Mouse (Mus musculus) hindbrain, embryonic 15.5 days (tissue): ENCODE measurements around the gene Zfp335. TPM values are rescaled to one million over a fixed set of nuclear protein-coding genes. Genes with fewer than 3 reads are reported as not detected.
A peak's percentile ranks its signal among the peaks of the same experiment; 100 is the strongest.
"Not testable (repeated sequence)": the region's sequence is repeated elsewhere in the genome, so short reads cannot be mapped to it uniquely, and the experiment has no call there.

ENCODE experiments used
- ATAC-seq: fragments of 200-750 bp; cut with Nextera tagmentation; 2 replicates; pipeline ENCODE4 v1.8.0; 2017; ENCODE audit warnings: low read depth, moderate number of reproducible peaks, moderate TSS enrichment; ENCODE audit not compliant: low FRiP score
- H3K27ac ChIP-seq: fragments of 300-500 bp; sonication (generic); replicated peaks from 2 replicates; pipeline ENCODE4 v1.5.1; 2015; ENCODE audit warnings: mild to moderate bottlenecking, inconsistent platforms
- H3K27me3 ChIP-seq: fragments of 300-500 bp; sonication (generic); 2 replicates; pipeline ENCODE4 v1.6.1; 2015; ENCODE audit warnings: control low read depth, inconsistent platforms
- H3K36me3 ChIP-seq: fragments of 300-500 bp; sonication (generic); 2 replicates; pipeline ENCODE4 v1.6.1; 2015; ENCODE audit warnings: control low read depth, inconsistent platforms
- H3K4me1 ChIP-seq: fragments of 300-500 bp; sonication (generic); replicated peaks from 2 replicates; pipeline ENCODE4 v1.6.1; 2015; ENCODE audit warnings: control low read depth, inconsistent platforms
- H3K4me2 ChIP-seq: fragments of 300-500 bp; sonication (generic); 2 replicates; pipeline ENCODE4 v1.6.1; 2015; ENCODE audit warnings: moderate library complexity, mild to moderate bottlenecking, inconsistent platforms
- H3K4me3 ChIP-seq: fragments of 300-500 bp; sonication (generic); 2 replicates; pipeline ENCODE4 v1.5.1; 2015; ENCODE audit warnings: mild to moderate bottlenecking, inconsistent platforms
- H3K9ac ChIP-seq: fragments of 300-500 bp; sonication (generic); 2 replicates; pipeline ENCODE4 v1.6.1; 2015; ENCODE audit warnings: inconsistent platforms
- H3K9me3 ChIP-seq: fragments of 300-500 bp; sonication (generic); 2 replicates; pipeline ENCODE4 v1.6.1; 2016; ENCODE audit warnings: control low read depth, inconsistent platforms
- WGBS: fragments of 180-500 bp; shearing (Covaris S2); methylation state at CpG from one replicate; pipeline ENCODE4 v1.1.7; 2015; 5-methylcytosine and 5-hydroxymethylcytosine counted together
- polyA plus RNA-seq: library from polyadenylated mRNA; unstranded; fragments of >200 nt; fragmentation: Nextera tagmentation; extraction: Ambion mirVana; gene quantifications from 2 replicates; pipeline ENCODE4 v1.2.1, GENCODE M21; 2015

Gene Zfp335
- polyA plus RNA-seq, 1 experiment from 2014 or later: 18.3 TPM

DNA sequence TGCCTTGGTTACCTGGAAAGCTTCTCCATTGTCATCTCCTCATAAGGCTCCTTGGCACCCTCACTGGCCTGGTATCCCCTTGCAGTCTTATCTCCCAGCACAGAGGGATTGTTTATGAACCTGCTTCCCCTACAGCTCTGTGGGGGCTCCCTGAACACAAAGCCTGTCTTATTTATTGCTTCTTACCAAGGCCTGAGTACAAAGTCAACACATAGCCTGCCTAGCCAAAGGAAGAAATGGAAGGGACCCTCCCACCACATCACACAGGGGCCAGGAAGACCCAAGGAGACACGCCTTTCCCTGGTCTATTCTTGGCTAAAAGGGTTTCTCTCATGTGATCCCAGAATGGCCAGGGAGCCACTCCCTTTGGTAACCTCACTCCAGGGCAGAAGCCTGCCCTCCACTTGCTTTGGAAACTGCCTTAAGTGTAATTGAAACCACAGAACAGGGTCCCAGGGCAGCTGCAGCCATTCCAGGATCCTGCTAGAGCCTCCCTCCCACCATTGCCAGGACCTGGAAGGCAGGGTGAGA lies 37.3 kb downstream of the Zfp335 start:
- Histone ChIP-seq H3K27ac (peak overlapping the region; percentile 59), H3K9ac (no peak overlapping the region), H3K4me2 (no peak overlapping the region), H3K4me3 (no peak overlapping the region), H3K27me3 (no peaks in the 10 kb centered on the region), H3K36me3 (no peaks in the 10 kb centered on the region), H3K4me1 (peaks cover 15% of the 10 kb centered on the region), H3K9me3 (no peaks in the 10 kb centered on the region)
- WGBS: 42% methylated on average over 1 of the region's 1 CpGs
- no peak for ATAC-seq

DNA sequence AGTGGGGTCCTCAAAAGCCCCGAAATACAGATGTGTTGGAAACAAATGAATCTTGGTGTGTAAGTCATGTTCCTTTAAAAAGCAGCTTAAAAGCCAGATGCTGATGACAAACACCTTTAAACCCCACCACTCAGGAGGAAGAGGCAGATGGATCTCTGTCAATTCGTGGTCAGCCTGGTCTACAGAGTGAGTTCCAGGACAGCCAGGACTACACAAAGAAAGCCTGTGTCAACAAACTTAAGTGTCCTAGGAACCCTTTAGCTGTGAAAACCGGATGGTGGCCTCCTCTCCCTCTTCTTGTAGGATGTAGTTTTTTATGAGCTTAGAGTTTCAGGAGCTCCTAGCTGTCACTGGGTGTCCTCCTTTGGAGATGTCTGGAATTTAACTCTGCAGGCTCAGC lies 37.9 kb downstream of the Zfp335 start:
- 62% methylated on average over 3 of the region's 3 CpGs for WGBS
- no peak overlapping the region for H3K4me3 ChIP-seq
- H3K4me2 ChIP-seq: no peak overlapping the region

DNA sequence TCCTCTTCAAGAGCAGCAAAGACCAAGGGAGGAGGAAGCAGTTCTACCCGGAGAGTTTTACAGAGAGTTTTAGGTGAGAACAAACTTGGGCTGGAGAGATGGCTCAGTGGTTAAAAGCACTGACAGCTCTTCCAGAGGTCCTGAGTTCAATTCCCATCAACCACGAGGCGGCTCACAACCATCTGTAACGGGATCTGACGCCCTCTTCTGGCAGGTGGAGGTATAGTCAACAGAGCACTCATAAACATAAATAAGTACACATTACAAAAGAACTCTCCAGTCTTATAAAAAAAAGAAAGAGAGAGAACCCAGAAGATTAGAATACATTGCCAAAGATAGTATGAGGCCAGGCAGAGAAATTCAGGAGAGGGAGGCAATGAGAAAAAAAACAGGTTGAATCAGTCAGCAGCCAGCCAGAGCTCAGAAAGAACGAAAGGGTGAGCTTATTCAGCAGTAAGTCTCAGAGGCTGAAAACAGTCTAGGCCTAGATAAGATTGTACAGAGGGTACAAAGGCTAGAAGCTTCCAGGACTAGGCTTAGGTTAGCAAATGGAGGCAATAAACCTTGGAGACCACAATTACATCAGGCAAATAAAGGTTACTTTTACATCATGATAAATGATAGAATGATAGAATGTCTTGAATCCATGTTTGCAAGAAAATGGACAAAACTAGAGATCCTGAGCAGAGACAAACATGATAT lies 39.8 kb downstream of the Zfp335 start:
- no peak overlapping the region for H3K4me2 ChIP-seq
- no peak for ATAC-seq
- 58% methylated on average over 6 of the region's 6 CpGs for WGBS
- H3K36me3 ChIP-seq: no peaks in the 10 kb centered on the region
- H3K9ac ChIP-seq: no peak overlapping the region
- H3K27me3 ChIP-seq: no peaks in the 10 kb centered on the region
- no peaks in the 10 kb centered on the region for H3K9me3 ChIP-seq
- H3K4me3 ChIP-seq: no peak overlapping the region
- H3K4me1 ChIP-seq: no peaks in the 10 kb centered on the region
- H3K27ac ChIP-seq: no peak overlapping the region

More for the DNA sequence above, 37.9 kb downstream of the Zfp335 start:
- peaks cover 13% of the 10 kb centered on the region for H3K4me1 ChIP-seq
- no peaks in the 10 kb centered on the region for H3K27me3 ChIP-seq
- H3K9ac ChIP-seq: no peak overlapping the region
- no peak for ATAC-seq
- H3K27ac ChIP-seq: peak overlapping the region; percentile 10; the same call in 1 of the 2 replicates
- no peaks in the 10 kb centered on the region for H3K36me3 ChIP-seq
- H3K9me3 ChIP-seq: no peaks in the 10 kb centered on the region

GRCm38 (mm10) chr2:164868491-164868890 lies 43.1 kb downstream of the Zfp335 start:
- H3K4me2 ChIP-seq: no peak overlapping the region
- no peaks in the 10 kb centered on the region for H3K27me3 ChIP-seq
- H3K27ac ChIP-seq: no peak overlapping the region
- H3K4me1 ChIP-seq: no peaks in the 10 kb centered on the region
- H3K36me3 ChIP-seq: no peaks in the 10 kb centered on the region
- 83% methylated on average over 7 of the region's 7 CpGs for WGBS
- no peak overlapping the region for H3K4me3 ChIP-seq
- H3K9ac ChIP-seq: no peak overlapping the region
- no peaks in the 10 kb centered on the region for H3K9me3 ChIP-seq
- no peak for ATAC-seq

DNA sequence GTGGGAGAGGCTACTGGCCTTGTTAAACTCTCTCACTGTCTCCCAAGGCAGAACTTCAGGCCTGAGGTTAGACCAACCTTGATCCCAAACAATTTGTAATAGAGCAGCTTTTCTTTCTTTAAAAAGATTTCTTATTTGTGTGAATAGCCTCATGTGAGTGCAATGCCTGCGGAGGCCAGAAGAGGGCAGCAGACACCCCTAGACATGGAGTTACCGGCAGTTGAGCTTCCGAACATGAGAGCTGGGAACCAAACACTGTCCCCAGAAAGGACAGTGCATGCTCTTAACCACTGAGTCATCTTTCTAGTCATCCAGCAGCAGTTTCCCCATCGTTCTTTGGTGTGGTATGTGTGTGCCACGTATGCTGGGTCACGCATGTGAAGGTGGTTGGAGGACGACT lies 44.0 kb downstream of the Zfp335 start:
- WGBS: 93% methylated on average over 7 of the region's 7 CpGs
- H3K4me2 ChIP-seq: no peak overlapping the region
- H3K4me1 ChIP-seq: no peaks in the 10 kb centered on the region
- H3K9ac ChIP-seq: no peak overlapping the region
- no peak for ATAC-seq
- no peaks in the 10 kb centered on the region for H3K36me3 ChIP-seq
- H3K9me3 ChIP-seq: no peaks in the 10 kb centered on the region
- no peak overlapping the region for H3K4me3 ChIP-seq
- no peaks in the 10 kb centered on the region for H3K27me3 ChIP-seq
- no peak overlapping the region; the same call in 1 of the 2 replicates for H3K27ac ChIP-seq

DNA sequence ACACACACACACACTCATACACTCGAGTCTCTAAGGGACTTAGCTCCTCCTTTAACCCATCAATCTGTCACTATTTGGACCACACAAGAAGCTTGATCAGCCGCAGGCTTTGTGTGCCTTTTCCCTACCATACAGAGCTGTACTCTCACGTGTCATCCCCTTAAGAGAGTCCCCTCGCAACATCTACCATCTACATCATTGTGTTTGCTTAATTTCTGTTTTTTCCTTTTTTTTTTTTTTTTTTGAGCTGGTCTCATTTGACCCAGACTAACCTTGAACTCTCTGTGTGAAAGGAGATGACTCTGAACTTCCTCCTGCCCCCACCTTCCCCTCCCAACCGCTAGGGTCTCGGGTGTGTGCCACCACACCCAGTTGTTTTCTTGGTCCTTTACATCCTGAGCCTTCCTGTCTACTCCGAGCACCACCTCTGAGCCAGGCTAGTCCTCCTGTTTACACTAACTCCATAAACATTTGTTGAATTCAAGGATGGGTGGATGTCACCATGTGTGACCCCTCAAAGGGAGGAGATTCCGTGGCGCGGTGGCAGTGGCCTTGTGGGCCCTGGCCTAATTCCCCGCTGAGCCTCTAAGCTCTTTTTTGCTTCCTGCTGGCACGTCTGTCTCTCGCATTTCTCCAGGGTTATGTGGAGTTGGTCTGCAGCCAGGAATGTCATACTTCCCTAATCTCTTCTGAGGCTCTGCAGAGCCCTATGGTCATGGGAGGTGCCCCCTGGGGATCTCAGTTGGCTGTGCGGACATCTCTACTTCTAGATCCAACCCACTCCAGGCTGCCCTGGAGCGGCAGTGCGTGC lies 44.6 kb downstream of the Zfp335 start:
- Histone ChIP-seq H3K27ac (peak overlapping the region; percentile 15; the same call in 1 of the 2 replicates), H3K27me3 (no peaks in the 10 kb centered on the region), H3K9ac (no peak overlapping the region), H3K4me2 (no peak overlapping the region), H3K4me1 (0 out of 2 replicates have a peak, but pooled peaks cover under 1% of the 10 kb centered on the region), H3K9me3 (no peaks in the 10 kb centered on the region), H3K36me3 (no peaks in the 10 kb centered on the region), H3K4me3 (no peak overlapping the region)
- 63% methylated on average over 16 of the region's 16 CpGs for WGBS
- ATAC-seq: 0 out of 2 replicates have a peak, but pooled peaks have one; percentile 42

DNA sequence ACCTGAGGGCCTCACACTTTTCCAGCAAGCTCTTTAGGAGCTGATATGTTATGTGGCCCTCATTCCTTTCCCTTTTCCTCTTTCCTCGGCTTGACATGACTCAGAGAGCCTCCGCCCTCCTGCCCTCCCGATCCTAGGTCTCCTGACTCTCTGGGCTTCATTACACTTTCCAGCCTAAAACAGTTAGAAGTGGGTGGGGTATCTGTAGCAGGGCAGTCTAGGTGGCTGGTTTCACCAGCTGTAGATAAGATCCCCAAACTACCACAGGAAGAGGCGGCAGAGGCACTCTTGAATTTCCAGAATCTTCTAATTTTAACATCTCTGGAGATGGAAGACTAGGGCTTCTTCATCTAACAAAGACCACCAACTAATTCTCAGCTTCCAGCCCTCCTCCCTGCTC lies 47.0 kb downstream of the Zfp335 start:
- WGBS: 92% methylated on average over 4 of the region's 4 CpGs
- no peak overlapping the region for H3K9ac ChIP-seq
- no peak for ATAC-seq

GRCm38 (mm10) chr2:164863411-164863810 lies 48.1 kb downstream of the Zfp335 start:
- not testable (repeated sequence) for H3K27ac ChIP-seq, H3K4me2 ChIP-seq, H3K4me3 ChIP-seq, H3K36me3 ChIP-seq, H3K9ac ChIP-seq, H3K27me3 ChIP-seq, ATAC-seq, H3K9me3 ChIP-seq, H3K4me1 ChIP-seq
- 94% methylated on average over 9 of the region's 9 CpGs for WGBS

More for the DNA sequence above, 47.0 kb downstream of the Zfp335 start:
- Histone ChIP-seq H3K36me3 (no peaks in the 10 kb centered on the region), H3K9me3 (no peaks in the 10 kb centered on the region), H3K4me1 (peaks cover 6% of the 10 kb centered on the region), H3K27me3 (no peaks in the 10 kb centered on the region), H3K27ac (no peak overlapping the region), H3K4me2 (no peak overlapping the region), H3K4me3 (no peak overlapping the region)

DNA sequence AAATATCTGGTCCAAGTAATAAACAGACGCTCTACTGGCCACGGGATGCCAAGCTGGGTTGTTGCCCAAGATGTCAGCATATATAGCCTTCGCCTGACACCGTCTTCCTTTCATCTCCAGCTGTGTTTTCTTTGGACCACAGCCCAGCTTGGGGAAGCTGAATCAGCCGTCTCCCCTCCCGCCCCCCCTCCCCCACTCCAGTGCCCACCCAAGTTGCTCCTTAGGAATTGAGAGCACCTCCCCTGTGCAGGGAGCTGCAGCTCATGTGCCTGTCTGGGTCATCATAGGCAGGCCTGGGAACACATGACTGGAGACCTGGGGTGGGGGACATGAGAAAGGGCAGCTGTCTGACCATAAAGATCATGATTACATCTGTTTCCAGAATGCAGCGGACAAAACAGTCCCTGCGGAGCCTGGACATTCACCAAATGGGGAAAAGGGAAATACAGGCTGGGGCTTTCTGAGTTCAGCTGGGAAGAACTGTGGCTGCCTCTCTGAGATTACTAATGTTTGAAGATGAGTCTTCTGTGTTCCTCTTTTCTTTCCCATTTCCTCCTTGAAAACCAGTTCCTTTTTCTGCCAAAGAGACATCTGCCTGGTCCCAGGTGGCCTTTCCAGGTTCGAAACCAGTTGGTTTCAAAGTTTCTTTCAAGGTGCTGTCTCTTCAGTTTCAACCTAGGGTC lies 49.2 kb downstream of the Zfp335 start:
- no peak overlapping the region for H3K4me2 ChIP-seq
- H3K9me3 ChIP-seq: no peaks in the 10 kb centered on the region
- H3K4me1 ChIP-seq: peaks cover 16% of the 10 kb centered on the region
- peaks cover 16% of the 10 kb centered on the region for H3K27me3 ChIP-seq
- no peak overlapping the region for H3K4me3 ChIP-seq
- H3K27ac ChIP-seq: peak overlapping the region; percentile 64
- ATAC-seq: peak; percentile 66; the same call in 1 of the 2 replicates
- 41% methylated on average over 9 of the region's 9 CpGs for WGBS
- H3K36me3 ChIP-seq: no peaks in the 10 kb centered on the region
- no peak overlapping the region for H3K9ac ChIP-seq

- no peak overlapping the region for H3K4me2 ChIP-seq
- WGBS: 72% methylated on average over 4 of the region's 4 CpGs
- no peaks in the 10 kb centered on the region for H3K9me3 ChIP-seq
- ATAC-seq: no peak
- H3K4me3 ChIP-seq: no peak overlapping the region
- H3K4me1 ChIP-seq: peaks cover 28% of the 10 kb centered on the region
- peak overlapping the region; percentile 64; the same call in 1 of the 2 replicates for H3K27ac ChIP-seq
- peaks cover 25% of the 10 kb centered on the region for H3K27me3 ChIP-seq
- H3K36me3 ChIP-seq: no peaks in the 10 kb centered on the region
- H3K9ac ChIP-seq: no peak overlapping the region
Measured at GRCm38 (mm10) chr2:164861094-164861493, 50.5 kb downstream of the Zfp335 start.

DNA sequence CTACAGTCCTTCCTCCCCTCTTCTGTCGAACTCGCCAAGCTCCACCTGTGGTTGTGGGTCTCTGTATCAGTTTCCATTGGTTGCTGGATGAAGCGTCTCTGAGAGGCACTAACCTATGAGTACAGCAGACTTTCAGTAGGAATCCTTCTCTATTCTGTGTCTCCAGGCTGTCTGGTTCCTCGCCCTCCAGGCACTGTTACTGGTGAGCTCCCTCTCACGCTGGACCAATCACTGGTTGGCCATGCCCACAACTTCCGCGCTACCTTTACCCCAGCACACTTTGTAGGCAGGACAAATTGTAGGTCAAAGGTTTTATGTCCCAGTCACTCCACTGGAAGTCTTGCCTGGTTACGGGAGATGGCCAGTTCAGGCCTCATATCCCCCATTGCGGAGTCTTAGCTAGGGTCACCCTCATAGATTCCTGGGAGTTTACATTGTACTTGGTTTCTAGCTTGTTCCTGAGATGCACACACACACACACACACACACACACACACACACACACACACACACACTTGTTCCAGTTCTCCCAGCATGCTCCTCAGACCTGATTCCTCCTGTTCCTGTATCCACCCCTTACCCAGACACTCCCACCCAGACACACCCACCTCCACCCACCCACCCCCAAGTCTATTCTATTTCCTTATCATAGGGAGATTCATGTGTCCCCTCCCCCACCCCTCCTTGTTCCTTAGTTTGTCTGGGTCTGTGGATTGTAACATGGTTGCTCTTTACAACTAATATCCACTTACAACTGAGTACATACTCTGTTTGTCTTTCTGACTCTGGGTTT lies 51.7 kb downstream of the Zfp335 start:
- H3K9me3 ChIP-seq: no peaks in the 10 kb centered on the region
- no peaks in the 10 kb centered on the region for H3K36me3 ChIP-seq
- H3K4me3 ChIP-seq: no peak overlapping the region
- H3K4me1 ChIP-seq: peaks cover 30% of the 10 kb centered on the region
- H3K27me3 ChIP-seq: peaks cover 29% of the 10 kb centered on the region
- no peak for ATAC-seq
- no peak overlapping the region for H3K27ac ChIP-seq
- no peak overlapping the region for H3K9ac ChIP-seq
- WGBS: 68% methylated on average over 9 of the region's 9 CpGs
- no peak overlapping the region for H3K4me2 ChIP-seq
